Mouse (Mus musculus): ENCODE data around the gene Zdhhc8. TPM values are rescaled to one million over a fixed set of nuclear protein-coding genes. Genes with fewer than 3 reads are reported as not detected.

Zdhhc8 gene
- polyA plus RNA-seq (2012; rRNA removed) (2.9 and 3.9 TPM in 2 replicates), polyA plus RNA-seq (2014; fragmentation: Nextera tagmentation; extraction: Ambion mirVana) (0.88 and 1.2 TPM in 2 replicates)

GRCm38 (mm10) chr16:18234671-18235388, at the start of gene Zdhhc8:
Gene Zdhhc8 (minus strand): TSS chr16:18235136.
- Histone ChIP-seq H3K4me1 (replicated peaks; ENCODE audit: control insufficient read depth in 2 of 2, insufficient read depth in 2 of 2, low read length in 1 of 2) (peaks cover 3 to 15% of the 10 kb centered on the region in 2 experiments; a peak in 3 of 4 replicates), H3K27me3 (ENCODE audit: control insufficient read depth, insufficient read depth, low read length) (peaks cover 24% of the 10 kb centered on the region), H3K9me3 (ENCODE audit: control insufficient read depth, low read length) (no peaks in the 10 kb centered on the region), H3K4me3 (ENCODE audit: insufficient read depth in 1 of 2, low read depth in 2 of 2, low read length in 2 of 2) (peak within 1 kb of the TSS; percentile 57 to 65), H3K9ac (replicated peaks) (peak within 1 kb of the TSS; percentile 47), H3K36me3 (replicated peaks; ENCODE audit: control insufficient read depth, insufficient read depth, low read depth) (peaks cover 16% of the 10 kb centered on the region), H3K27ac (no peak within 1 kb of the TSS), H3K4me2 (ENCODE audit: low read depth) (peak within 1 kb of the TSS; percentile 70)
- TF ChIP-seq CTCF (IDR thresholded peaks at IDR 0.05; ENCODE audit: low read depth), result no peak
- no peak for TF ChIP-seq EP300 (IDR thresholded peaks at IDR 0.05; ENCODE audit: low read depth)
- no peak for DNase-seq (ENCODE audit: low read depth in 3 of 3, low spot score in 3 of 3)
- peak; percentile 29; the same call in 1 of the 2 replicates for ATAC-seq (ENCODE audit: insufficient read depth)
- WGBS (ENCODE audit: insufficient replicate concordance), result under 1% methylated on average over 74 of the region's 79 CpGs

- no peak overlapping the region for H3K4me3 ChIP-seq (ENCODE audit: insufficient read depth in 1 of 2, low read depth in 2 of 2, low read length in 2 of 2)
- ATAC-seq (ENCODE audit: insufficient read depth) (no peak), DNase-seq (ENCODE audit: low read depth in 3 of 3, low spot score in 3 of 3) (no peak)
- TF ChIP-seq EP300 (IDR thresholded peaks at IDR 0.05; ENCODE audit: low read depth) (no peak), CTCF (IDR thresholded peaks at IDR 0.05; ENCODE audit: low read depth) (no peak)
- H3K27me3 ChIP-seq (ENCODE audit: control insufficient read depth, insufficient read depth, low read length), result no peaks in the 10 kb centered on the region
- peaks cover 96% of the 10 kb centered on the region for H3K36me3 ChIP-seq (replicated peaks; ENCODE audit: control insufficient read depth, insufficient read depth, low read depth)
- no peaks in the 10 kb centered on the region for H3K9me3 ChIP-seq (ENCODE audit: control insufficient read depth, low read length)
- H3K9ac ChIP-seq (replicated peaks), result no peak overlapping the region
- H3K4me2 ChIP-seq (ENCODE audit: low read depth), result no peak overlapping the region
- H3K4me1 ChIP-seq (replicated peaks; ENCODE audit: control insufficient read depth in 2 of 2, insufficient read depth in 2 of 2, low read length in 1 of 2), result no peaks in the 10 kb centered on the region
- WGBS (ENCODE audit: insufficient replicate concordance), result 81% methylated on average over 2 of the region's 2 CpGs
- H3K27ac ChIP-seq, result no peak overlapping the region
Observed at GRCm38 (mm10) chr16:18275166-18275565, 40.2 kb upstream of the Zdhhc8 start.

GRCm38 (mm10) chr16:18268182-18268581, 33.2 kb upstream of the Zdhhc8 start:
- Histone ChIP-seq H3K4me2 (ENCODE audit: low read depth) (no peak overlapping the region), H3K4me1 (replicated peaks; ENCODE audit: control insufficient read depth in 2 of 2, insufficient read depth in 2 of 2, low read length in 1 of 2) (no peaks in the 10 kb centered on the region), H3K9ac (replicated peaks) (no peak overlapping the region), H3K27ac (no peak overlapping the region), H3K9me3 (ENCODE audit: control insufficient read depth, low read length) (no peaks in the 10 kb centered on the region), H3K27me3 (ENCODE audit: control insufficient read depth, insufficient read depth, low read length) (no peaks in the 10 kb centered on the region), H3K4me3 (ENCODE audit: insufficient read depth in 1 of 2, low read depth in 2 of 2, low read length in 2 of 2) (no peak overlapping the region), H3K36me3 (replicated peaks; ENCODE audit: control insufficient read depth, insufficient read depth, low read depth) (peaks cover 85% of the 10 kb centered on the region)
- TF ChIP-seq CTCF (IDR thresholded peaks at IDR 0.05; ENCODE audit: low read depth) (peak; percentile 42), EP300 (IDR thresholded peaks at IDR 0.05; ENCODE audit: low read depth) (no peak)
- DNase-seq (ENCODE audit: low read depth in 3 of 3, low spot score in 3 of 3) (no peak), ATAC-seq (ENCODE audit: insufficient read depth) (no peak)
- 87% methylated on average over 5 of the region's 5 CpGs for WGBS (ENCODE audit: insufficient replicate concordance)

- DNase-seq (ENCODE audit: low read depth in 3 of 3, low spot score in 3 of 3) (no peak), ATAC-seq (ENCODE audit: insufficient read depth) (no peak)
- Histone ChIP-seq H3K4me1 (replicated peaks; ENCODE audit: control insufficient read depth in 2 of 2, insufficient read depth in 2 of 2, low read length in 1 of 2) (no peaks in the 10 kb centered on the region), H3K9me3 (ENCODE audit: control insufficient read depth, low read length) (no peaks in the 10 kb centered on the region), H3K9ac (replicated peaks) (no peak overlapping the region), H3K36me3 (replicated peaks; ENCODE audit: control insufficient read depth, insufficient read depth, low read depth) (peaks cover 77% of the 10 kb centered on the region), H3K4me3 (ENCODE audit: insufficient read depth in 1 of 2, low read depth in 2 of 2, low read length in 2 of 2) (no peak overlapping the region), H3K27me3 (ENCODE audit: control insufficient read depth, insufficient read depth, low read length) (no peaks in the 10 kb centered on the region), H3K27ac (no peak overlapping the region), H3K4me2 (ENCODE audit: low read depth) (no peak overlapping the region)
- WGBS (ENCODE audit: insufficient replicate concordance), result 87% methylated on average over 2 of the region's 2 CpGs
- no peak for TF ChIP-seq CTCF (IDR thresholded peaks at IDR 0.05; ENCODE audit: low read depth)
- no peak for TF ChIP-seq EP300 (IDR thresholded peaks at IDR 0.05; ENCODE audit: low read depth)
Observed at GRCm38 (mm10) chr16:18265024-18265423, 30.1 kb upstream of the Zdhhc8 start.

- no peak for DNase-seq (ENCODE audit: low read depth in 3 of 3, low spot score in 3 of 3)
- Histone ChIP-seq H3K4me3 (ENCODE audit: insufficient read depth in 1 of 2, low read depth in 2 of 2, low read length in 2 of 2) (no peak within 1 kb of the TSS), H3K9me3 (ENCODE audit: control insufficient read depth, low read length) (no peaks in the 10 kb centered on the region), H3K27me3 (ENCODE audit: control insufficient read depth, insufficient read depth, low read length) (no peaks in the 10 kb centered on the region), H3K4me2 (ENCODE audit: low read depth) (no peak within 1 kb of the TSS), H3K36me3 (replicated peaks; ENCODE audit: control insufficient read depth, insufficient read depth, low read depth) (peaks cover 89% of the 10 kb centered on the region), H3K27ac (no peak within 1 kb of the TSS), H3K4me1 (replicated peaks; ENCODE audit: control insufficient read depth in 2 of 2, insufficient read depth in 2 of 2, low read length in 1 of 2) (no peaks in the 10 kb centered on the region), H3K9ac (replicated peaks) (no peak within 1 kb of the TSS)
- ATAC-seq (ENCODE audit: insufficient read depth), result no peak
- TF ChIP-seq CTCF (IDR thresholded peaks at IDR 0.05; ENCODE audit: low read depth) (no peak), EP300 (IDR thresholded peaks at IDR 0.05; ENCODE audit: low read depth) (no peak)
- WGBS (ENCODE audit: insufficient replicate concordance), result 84% methylated on average over 2 of the region's 2 CpGs
Observed at GRCm38 (mm10) chr16:18258221-18258620, 23.3 kb upstream of the Zdhhc8 start, which contains the start of gene Gm49776. Gene Gm49776 (minus strand): TSS chr16:18258321.
